Mouse (Mus musculus) megakaryocyte progenitor cell, adult 5-6 weeks (primary cell): ENCODE measurements around the gene Prrg2. TPM values are rescaled to one million over a fixed set of nuclear protein-coding genes. Genes with fewer than 3 reads are reported as not detected.
A peak's percentile ranks its signal among the peaks of the same experiment; 100 is the strongest.
"Not testable (repeated sequence)": the region's sequence is repeated elsewhere in the genome, so short reads cannot be mapped to it uniquely, and the experiment has no call there.

Experiments
- ATAC-seq: replicated peaks from 2 replicates; pipeline ENCODE4 v1.8.0; 2016; ENCODE audit warnings: mild to moderate bottlenecking, moderate TSS enrichment, inconsistent platforms; ENCODE audit not compliant: poor library complexity
- total RNA-seq, 2 experiments: library from RNA; stranded (forward) in 1 of 2; stranded (reverse) in 1 of 2; fragments of 157-497, 149-512 nt in 1 of 2; fragments of 200-1000 nt in 1 of 2; gene quantifications; 2 replicates each; pipeline versions ENCODE4 v1.2.3 to v1.2.4; 2015 to 2017

Prrg2 gene
- total RNA-seq (2015), result 2.6 and 4.7 TPM in 2 replicates
- 3.0 and 4.2 TPM in 2 replicates for total RNA-seq (2017)

DNA sequence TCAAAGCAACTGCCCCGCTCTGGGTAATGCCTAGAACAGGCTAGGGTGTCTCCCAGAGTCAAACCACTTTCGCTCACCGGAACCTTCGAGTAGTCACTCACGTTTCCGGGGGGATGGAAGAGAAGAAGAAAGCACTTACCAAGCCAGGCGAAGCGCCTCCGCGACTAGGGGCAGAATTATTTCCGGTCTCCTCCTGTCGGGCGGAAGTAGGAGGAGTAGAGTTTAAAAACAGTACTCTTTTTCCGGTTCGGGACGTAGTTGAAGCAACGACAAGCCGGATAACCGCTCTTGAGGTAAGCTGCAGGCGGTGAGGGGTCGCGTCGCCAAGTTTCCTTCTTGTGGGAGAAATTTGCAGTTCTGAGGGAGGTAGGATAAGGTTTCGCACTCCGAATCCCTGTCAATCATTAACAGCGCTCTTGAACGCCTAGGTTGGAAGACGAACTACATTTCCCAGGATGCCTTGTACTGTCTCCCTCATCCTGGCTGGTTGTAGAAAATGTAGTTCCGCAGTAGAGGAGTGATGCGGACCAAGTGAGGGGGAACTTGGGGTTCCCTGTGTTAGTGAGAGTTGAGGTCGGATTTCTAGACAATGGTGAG lies at the start of gene Prrg2, which contains the start of gene Nosip:
TSS of gene Prrg2 (minus strand) at position 439 of the 597 bp plus-strand sequence.
TSS of gene Nosip (plus strand) at position 191 of the 597 bp plus-strand sequence.
- ATAC-seq, result peak; percentile 98

GRCm38 (mm10) chr7:45111940-45112339 lies 49.5 kb upstream of the Prrg2 start:
- ATAC-seq, result no peak

DNA sequence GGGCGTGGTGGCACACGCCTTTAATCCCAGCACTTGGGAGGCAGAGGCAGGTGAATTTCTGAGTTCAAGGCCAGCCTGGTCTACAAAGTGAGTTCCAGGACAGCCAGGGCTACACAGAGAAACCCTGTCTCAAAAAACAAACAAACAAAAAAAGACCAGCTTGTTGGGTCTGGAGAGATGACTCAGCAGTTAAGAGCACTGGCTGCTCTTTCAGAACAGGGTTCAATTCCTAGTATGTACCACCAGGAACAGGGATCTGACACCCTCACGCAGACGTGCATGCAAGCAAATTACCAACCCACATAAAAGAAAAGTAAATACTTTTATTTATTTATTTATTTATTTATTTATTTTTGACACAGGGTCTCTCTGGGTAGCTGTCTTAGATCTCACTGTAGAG lies 47.6 kb upstream of the Prrg2 start:
- not testable (repeated sequence) for ATAC-seq

GRCm38 (mm10) chr7:45107052-45107645 lies 44.7 kb upstream of the Prrg2 start:
- peak; percentile 35 for ATAC-seq

DNA sequence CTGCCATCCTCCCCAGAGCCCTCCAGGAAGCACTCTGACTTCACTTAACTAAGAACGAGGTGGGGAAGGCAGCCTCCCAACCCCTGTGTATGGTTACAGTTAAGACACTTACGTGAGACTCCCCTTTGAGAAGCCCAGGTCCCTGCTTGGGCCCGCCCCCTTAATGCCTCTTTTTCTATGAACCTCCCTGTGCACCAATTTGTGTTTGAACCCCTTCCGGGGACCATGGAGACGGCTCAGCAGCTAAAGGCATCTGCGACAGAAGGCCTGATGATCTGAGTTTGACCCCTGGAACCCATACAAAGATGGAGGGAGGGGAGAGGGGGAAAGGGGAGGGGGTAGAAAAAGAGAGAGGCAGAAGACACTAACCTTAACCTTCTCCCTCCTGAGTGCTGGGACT lies 44.0 kb upstream of the Prrg2 start:
- no peak for ATAC-seq

GRCm38 (mm10) chr7:45105491-45105890 lies 43.0 kb upstream of the Prrg2 start:
- ATAC-seq, result no peak

- no peak for ATAC-seq
Observed at GRCm38 (mm10) chr7:45104941-45105340, 42.5 kb upstream of the Prrg2 start.

DNA sequence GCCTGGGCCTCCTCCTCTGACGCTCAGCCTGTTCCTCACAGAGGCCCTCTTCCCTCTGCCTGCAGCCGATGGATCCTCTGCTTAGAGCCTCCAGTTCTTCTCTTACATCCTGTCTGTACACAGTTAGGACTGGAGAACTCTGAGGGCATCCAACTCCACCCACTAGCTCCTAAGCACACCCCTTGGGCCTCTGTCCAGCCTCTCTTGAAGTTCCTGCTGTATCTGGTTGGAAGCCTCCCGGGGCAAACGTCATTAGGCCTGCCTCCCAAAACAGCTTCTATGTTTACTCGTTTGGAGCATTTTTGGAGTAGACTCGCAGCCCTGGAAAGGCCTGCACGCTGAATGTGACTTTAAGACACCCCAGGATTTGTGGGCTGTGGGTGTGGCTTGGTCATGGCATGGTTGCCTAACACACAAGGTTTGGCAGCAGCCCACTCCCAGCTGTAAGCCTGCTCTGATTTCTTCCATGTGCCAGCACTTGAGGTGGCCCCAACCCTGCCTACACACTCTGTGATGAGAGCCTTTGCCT lies 41.2 kb upstream of the Prrg2 start, which contains the start of gene Fcgrt:
TSS of gene Fcgrt (minus strand) at position 200 of the 529 bp plus-strand sequence.
- ATAC-seq, result peak; percentile 92

DNA sequence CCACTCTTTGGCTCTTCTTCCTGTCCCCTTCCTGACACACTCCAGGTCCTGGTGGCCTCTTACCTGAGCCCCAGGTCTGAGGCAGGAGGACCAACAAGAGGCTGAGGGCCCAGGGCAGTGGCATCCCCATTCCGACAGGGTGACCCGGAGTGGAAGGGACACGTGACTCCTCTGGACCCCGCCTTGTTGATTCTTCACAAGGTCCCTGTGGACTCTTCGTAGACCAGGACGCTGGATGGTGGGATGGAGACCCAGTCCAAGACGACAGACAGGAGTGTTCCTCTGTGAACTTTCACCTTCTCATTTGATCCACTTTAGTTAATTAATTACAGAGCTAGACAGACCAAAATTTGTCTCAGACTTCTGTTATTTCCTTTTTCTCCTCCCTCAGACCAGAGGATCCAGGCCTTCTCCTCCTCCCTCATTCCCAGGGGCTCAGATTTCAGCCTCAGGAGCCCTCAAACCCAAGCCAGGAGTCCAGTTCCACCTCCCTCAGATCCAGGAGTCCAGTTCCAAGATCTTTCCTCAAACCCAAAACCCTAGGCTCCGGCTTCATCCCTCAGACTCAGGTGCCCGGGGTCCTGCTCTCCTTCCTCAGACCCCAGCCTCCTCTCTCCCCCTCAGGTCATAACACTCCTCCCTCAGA lies 40.6 kb upstream of the Prrg2 start:
- ATAC-seq, result no peak

GRCm38 (mm10) chr7:45102441-45102840 lies 40.0 kb upstream of the Prrg2 start:
- no peak for ATAC-seq

GRCm38 (mm10) chr7:45100046-45100445 lies 37.6 kb upstream of the Prrg2 start:
- ATAC-seq, result no peak

- ATAC-seq, result peak; percentile 51; the same call in 1 of the 2 replicates
Observed at GRCm38 (mm10) chr7:45098541-45099240, 36.2 kb upstream of the Prrg2 start.

DNA sequence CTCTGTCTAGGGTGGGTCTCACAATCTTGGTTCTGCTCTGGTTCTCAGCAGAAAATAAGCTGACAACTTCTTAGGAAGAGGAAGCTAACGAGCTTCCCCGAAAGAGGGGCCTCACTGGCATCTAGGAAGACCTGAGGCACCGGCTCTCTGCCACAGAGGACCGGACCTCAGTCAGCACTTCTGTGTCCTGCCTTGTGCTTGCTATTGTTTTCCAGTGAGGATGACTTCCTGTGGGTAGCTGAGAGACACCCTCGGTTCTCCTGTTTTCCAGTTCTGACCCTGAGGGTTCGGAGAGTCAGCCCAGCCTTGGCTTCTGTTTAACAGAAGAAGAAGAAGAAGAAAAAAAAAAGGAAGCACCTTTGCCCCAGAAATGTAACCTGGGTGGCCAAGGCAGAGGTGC lies 35.0 kb upstream of the Prrg2 start:
- no peak for ATAC-seq

DNA sequence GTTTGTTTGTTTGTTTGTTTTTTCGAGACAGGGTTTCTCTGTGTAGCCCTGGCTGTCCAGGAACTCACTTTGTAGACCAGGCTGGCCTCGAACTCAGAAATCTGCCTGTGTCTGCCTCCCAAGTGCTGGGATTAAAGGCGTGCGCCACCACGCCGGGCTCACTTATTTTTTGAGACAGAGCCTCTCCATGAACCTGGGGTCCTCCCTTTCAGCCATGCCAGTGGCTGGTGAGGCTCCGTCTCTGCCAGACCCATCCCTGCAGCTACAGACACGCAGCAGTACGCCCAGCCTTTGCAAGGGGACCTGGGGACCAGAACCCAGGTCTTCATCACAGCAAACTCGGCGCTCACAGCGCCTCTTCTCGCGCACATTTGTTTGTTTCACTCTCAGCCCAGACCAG lies 33.5 kb upstream of the Prrg2 start:
- ATAC-seq, result not testable (repeated sequence)

DNA sequence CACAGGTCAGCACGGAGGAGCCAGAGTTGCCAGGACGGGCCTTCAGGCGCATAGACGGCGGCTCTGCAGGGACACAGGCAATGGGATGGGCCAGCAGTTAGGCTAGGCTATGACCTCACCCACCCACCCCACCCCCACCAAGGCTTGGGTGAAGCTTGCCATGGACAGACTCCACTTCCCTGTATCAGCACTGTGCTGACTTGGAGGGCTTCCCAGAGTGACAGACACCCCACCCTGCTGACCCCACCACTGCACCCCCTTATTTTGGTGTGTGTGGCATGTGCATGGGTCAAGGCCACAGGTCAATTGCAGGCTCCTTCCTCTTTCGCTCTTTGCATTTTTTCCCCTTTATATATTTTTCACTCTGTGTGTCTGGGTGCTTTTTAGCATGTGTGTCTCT lies 32.9 kb upstream of the Prrg2 start:
- no peak for ATAC-seq

- no peak for ATAC-seq
Observed at GRCm38 (mm10) chr7:45094121-45094520, 31.6 kb upstream of the Prrg2 start.

- no peak for ATAC-seq
Observed at GRCm38 (mm10) chr7:45093516-45093905, 31.0 kb upstream of the Prrg2 start.

- no peak for ATAC-seq
Observed at GRCm38 (mm10) chr7:45092828-45093515, 30.5 kb upstream of the Prrg2 start.

GRCm38 (mm10) chr7:45092048-45092447 lies 29.6 kb upstream of the Prrg2 start, which contains the start of gene Rcn3:
TSS of gene Rcn3 (minus strand) at chr7:45092221.
- peak; percentile 87 for ATAC-seq
